In the genomic region with DNA sequence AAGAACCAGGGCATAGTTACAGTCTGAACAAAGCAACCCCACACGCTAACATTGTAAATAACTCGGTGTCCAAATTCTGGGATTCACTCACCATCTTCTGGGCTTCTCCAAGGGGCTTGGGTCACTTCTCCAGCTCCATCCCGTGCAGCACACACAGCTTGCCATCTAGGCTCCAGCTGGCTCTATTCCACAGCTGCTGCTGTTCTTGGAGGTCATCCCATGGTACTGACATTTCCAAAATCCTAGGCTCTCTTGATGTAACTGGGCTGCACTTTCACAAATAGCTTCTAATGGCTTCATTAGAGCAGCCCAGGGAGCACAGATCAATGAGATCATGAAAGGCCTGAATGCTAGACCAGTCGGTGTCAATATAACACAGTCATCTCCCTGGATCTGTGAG, we compare ENCODE assay signal across 15 mouse cellular contexts. TPM values are rescaled to one million over a fixed set of nuclear protein-coding genes. Genes with fewer than 3 reads are reported as not detected.
DNase-seq lines count a peak whose midpoint lies in the region; ATAC-seq lines count a peak whose summit lies in the region.
"Had no signal": no experiment of that assay in that cellular context is flagged by ENCODE, and none has a peak within 500 bp of the region (broad histone marks: within the 10 kb centered on the region; RNA-seq: fewer than 3 reads in every experiment).

No protein-coding gene starts in this region.

- ATAC-seq in heart, embryonic 12.5 days (ENCODE audit: insufficient number of reproducible peaks, low FRiP score) = no peak
- peak; percentile 52; the same call in 1 of the 2 replicates for ATAC-seq in lung, embryonic 15.5 days (ENCODE audit: borderline replicate concordance, extremely low read depth, low FRiP score, low TSS enrichment)
- ATAC-seq: forebrain, embryonic 14.5 days; liver, postnatal 0 days; midbrain, embryonic 15.5 days had no signal

- peak; percentile 79 to 84 for DNase-seq in heart, adult 18-20 months
- peak; percentile 81 for DNase-seq in adipocyte (ENCODE audit: low spot score)
- peak; percentile 18 for DNase-seq in gastrocnemius, postnatal 25 days
- DNase-seq in right cerebral cortex, adult 2 months (ENCODE audit: low spot score in 2 of 2) = no peak
- no peak for DNase-seq in kidney, postnatal 25 days
- DNase-seq in urinary bladder, adult 18-20 months (ENCODE audit: low spot score in 2 of 2) = no peak
- DNase-seq: cerebellum, adult 11 months; liver, postnatal 0 days; right cerebral cortex, postnatal 14 days; thymus, postnatal 14 days had no signal

- H3K27ac ChIP-seq in heart, embryonic 12.5 days (ENCODE audit: poor library complexity, severe bottlenecking) = no peak overlapping the region
- H3K27ac ChIP-seq in lung, embryonic 15.5 days = no peak overlapping the region
- H3K27ac ChIP-seq: midbrain, embryonic 15.5 days; neural tube, embryonic 13.5 days had no signal

- H3K9me3 ChIP-seq in heart, embryonic 12.5 days (replicated peaks) = no peaks in the 10 kb centered on the region
- H3K9me3 ChIP-seq in lung, embryonic 15.5 days = no peaks in the 10 kb centered on the region
- H3K9me3 ChIP-seq: midbrain, embryonic 15.5 days; neural tube, embryonic 13.5 days had no signal

- no peaks in the 10 kb centered on the region for H3K36me3 ChIP-seq in heart, embryonic 12.5 days
- H3K36me3 ChIP-seq in lung, embryonic 15.5 days = no peaks in the 10 kb centered on the region
- H3K36me3 ChIP-seq: midbrain, embryonic 15.5 days; neural tube, embryonic 13.5 days had no signal

- WGBS in heart, embryonic 12.5 days = 78% methylated on average over 4 of the region's 4 CpGs
- WGBS in lung, embryonic 15.5 days = 70% methylated on average over 4 of the region's 4 CpGs

- H3K9ac ChIP-seq in heart, embryonic 12.5 days = no peak overlapping the region
- H3K9ac ChIP-seq in lung, embryonic 15.5 days = no peak overlapping the region
- H3K9ac ChIP-seq: liver, postnatal 0 days; midbrain, embryonic 15.5 days; neural tube, embryonic 13.5 days had no signal

- H3K4me2 ChIP-seq in heart, embryonic 12.5 days = no peak overlapping the region
- H3K4me2 ChIP-seq in lung, embryonic 15.5 days = no peak overlapping the region
- H3K4me2 ChIP-seq: midbrain, embryonic 15.5 days; neural tube, embryonic 13.5 days had no signal

- H3K4me1 ChIP-seq in heart, embryonic 12.5 days (replicated peaks) = no peaks in the 10 kb centered on the region
- no peaks in the 10 kb centered on the region for H3K4me1 ChIP-seq in lung, embryonic 15.5 days
- H3K4me1 ChIP-seq: midbrain, embryonic 15.5 days; neural tube, embryonic 13.5 days had no signal

- H3K4me3 ChIP-seq in heart, embryonic 12.5 days = no peak overlapping the region
- no peak overlapping the region for H3K4me3 ChIP-seq in lung, embryonic 15.5 days
- H3K4me3 ChIP-seq: midbrain, embryonic 15.5 days; neural tube, embryonic 13.5 days had no signal

- no peaks in the 10 kb centered on the region for H3K27me3 ChIP-seq in heart, embryonic 12.5 days (replicated peaks)
- no peaks in the 10 kb centered on the region for H3K27me3 ChIP-seq in lung, embryonic 15.5 days
- H3K27me3 ChIP-seq: midbrain, embryonic 15.5 days; neural tube, embryonic 13.5 days had no signal

RNA-seq across cellular contexts. Expression of gene Ddhd1, which starts 10.4 kb away (rescaled TPM):
- 10 to 100 TPM in 1 of 2 experiments, 1 to 10 TPM in 1; 7.2 to 11.0 TPM for total RNA-seq in heart, adult 18-20 months (2021)
- 12.6 and 16.3 TPM in 2 replicates for polyA plus RNA-seq in heart, embryonic 12.5 days (2016; fragmentation: Nextera tagmentation; extraction: Ambion mirVana)
- total RNA-seq in gastrocnemius, postnatal 25 days (2021) = 1 to 10 TPM; 3.0 to 4.5 TPM
- polyA plus RNA-seq in lung, embryonic 15.5 days (2015; fragmentation: Nextera tagmentation; extraction: Ambion mirVana) = 4.9 and 5.7 TPM in 2 replicates

Comparison
In these comparisons a context has a peak if more than half of its experiments do, and no peak if none do; other contexts are left out.
1. DNase-seq: peak in heart, adult 18-20 months (2 of 2), adipocyte (single experiment) and gastrocnemius, postnatal 25 days (single experiment); none in right cerebral cortex, adult 2 months (0 of 2), kidney, postnatal 25 days (0 of 2) and urinary bladder, adult 18-20 months (0 of 2).